Mouse (Mus musculus): ENCODE measurements around the gene Slc1a2. TPM values are rescaled to one million over a fixed set of nuclear protein-coding genes. Genes with fewer than 3 reads are reported as not detected.
A peak's percentile ranks its signal among the peaks of the same experiment; 100 is the strongest.

Gene Slc1a2
- polyA plus RNA-seq, 1 experiment = 1.6 TPM

- 78% methylated on average over 4 of the region's 4 CpGs for WGBS
- H3K27me3 ChIP-seq (replicated peaks; ENCODE audit: control insufficient read depth, insufficient read depth, low read length) = no peaks in the 10 kb centered on the region
- TF ChIP-seq POLR2A (IDR thresholded peaks at IDR 0.05; ENCODE audit: low read depth, low read length) (no peak), CTCF (conservative IDR thresholded peaks at IDR 0.05; ENCODE audit: insufficient read depth, insufficient read length, low read depth, low read length) (no peak)
- no peak overlapping the region for H3K27ac ChIP-seq (ENCODE audit: insufficient read depth, low read depth, low read length)
- H3K36me3 ChIP-seq (ENCODE audit: control insufficient read depth, insufficient read depth, low read length) = no peaks in the 10 kb centered on the region
- no peak overlapping the region for H3K4me3 ChIP-seq (ENCODE audit: insufficient read depth, low read depth, low read length)
- no peaks in the 10 kb centered on the region for H3K4me1 ChIP-seq (ENCODE audit: control insufficient read depth, insufficient read depth, low read length)
- no peak for DNase-seq
These were observed 116.2 kb downstream of the Slc1a2 start for GRCm38 (mm10) chr2:102774700-102775099.

GRCm38 (mm10) chr2:102775561-102775960 lies 117.1 kb downstream of the Slc1a2 start:
- Histone ChIP-seq H3K4me3 (ENCODE audit: insufficient read depth, low read depth, low read length) (no peak overlapping the region), H3K27ac (ENCODE audit: insufficient read depth, low read depth, low read length) (no peak overlapping the region), H3K36me3 (ENCODE audit: control insufficient read depth, insufficient read depth, low read length) (no peaks in the 10 kb centered on the region), H3K4me1 (ENCODE audit: control insufficient read depth, insufficient read depth, low read length) (no peaks in the 10 kb centered on the region), H3K27me3 (replicated peaks; ENCODE audit: control insufficient read depth, insufficient read depth, low read length) (no peaks in the 10 kb centered on the region)
- WGBS = 91% methylated on average over 1 of the region's 1 CpGs
- TF ChIP-seq POLR2A (IDR thresholded peaks at IDR 0.05; ENCODE audit: low read depth, low read length) (no peak), CTCF (conservative IDR thresholded peaks at IDR 0.05; ENCODE audit: insufficient read depth, insufficient read length, low read depth, low read length) (no peak)
- DNase-seq = no peak

- WGBS = 83% methylated on average over 3 of the region's 3 CpGs
- no peaks in the 10 kb centered on the region for H3K4me1 ChIP-seq (ENCODE audit: control insufficient read depth, insufficient read depth, low read length)
- H3K27me3 ChIP-seq (replicated peaks; ENCODE audit: control insufficient read depth, insufficient read depth, low read length) = no peaks in the 10 kb centered on the region
- H3K27ac ChIP-seq (ENCODE audit: insufficient read depth, low read depth, low read length) = no peak overlapping the region
- H3K36me3 ChIP-seq (ENCODE audit: control insufficient read depth, insufficient read depth, low read length) = no peaks in the 10 kb centered on the region
- DNase-seq = peak; percentile 4
- no peak for TF ChIP-seq CTCF (conservative IDR thresholded peaks at IDR 0.05; ENCODE audit: insufficient read depth, insufficient read length, low read depth, low read length)
- no peak overlapping the region for H3K4me3 ChIP-seq (ENCODE audit: insufficient read depth, low read depth, low read length)
These were observed 119.7 kb downstream of the Slc1a2 start for GRCm38 (mm10) chr2:102778208-102778607.

- DNase-seq = no peak
- Histone ChIP-seq H3K36me3 (ENCODE audit: control insufficient read depth, insufficient read depth, low read length) (no peaks in the 10 kb centered on the region), H3K27ac (ENCODE audit: insufficient read depth, low read depth, low read length) (no peak overlapping the region), H3K27me3 (replicated peaks; ENCODE audit: control insufficient read depth, insufficient read depth, low read length) (no peaks in the 10 kb centered on the region), H3K4me1 (ENCODE audit: control insufficient read depth, insufficient read depth, low read length) (no peaks in the 10 kb centered on the region), H3K4me3 (ENCODE audit: insufficient read depth, low read depth, low read length) (no peak overlapping the region)
- WGBS = 76% methylated on average over 7 of the region's 7 CpGs
- TF ChIP-seq CTCF (conservative IDR thresholded peaks at IDR 0.05; ENCODE audit: insufficient read depth, insufficient read length, low read depth, low read length) = no peak
- TF ChIP-seq POLR2A (IDR thresholded peaks at IDR 0.05; ENCODE audit: low read depth, low read length) = no peak
These were observed 124.3 kb downstream of the Slc1a2 start for GRCm38 (mm10) chr2:102782751-102783150.

- H3K27ac ChIP-seq (ENCODE audit: insufficient read depth, low read depth, low read length) = no peak overlapping the region
- DNase-seq = no peak
- no peak overlapping the region for H3K4me3 ChIP-seq (ENCODE audit: insufficient read depth, low read depth, low read length)
- TF ChIP-seq POLR2A (IDR thresholded peaks at IDR 0.05; ENCODE audit: low read depth, low read length) = no peak
- TF ChIP-seq CTCF (conservative IDR thresholded peaks at IDR 0.05; ENCODE audit: insufficient read depth, insufficient read length, low read depth, low read length) = no peak
- H3K27me3 ChIP-seq (replicated peaks; ENCODE audit: control insufficient read depth, insufficient read depth, low read length) = no peaks in the 10 kb centered on the region
- WGBS = 56% methylated on average over 4 of the region's 4 CpGs
- no peaks in the 10 kb centered on the region for H3K4me1 ChIP-seq (ENCODE audit: control insufficient read depth, insufficient read depth, low read length)
- H3K36me3 ChIP-seq (ENCODE audit: control insufficient read depth, insufficient read depth, low read length) = no peaks in the 10 kb centered on the region
These were observed 127.2 kb downstream of the Slc1a2 start for GRCm38 (mm10) chr2:102785696-102786095.

GRCm38 (mm10) chr2:102791641-102792040 lies 133.2 kb downstream of the Slc1a2 start:
- H3K36me3 ChIP-seq (ENCODE audit: control insufficient read depth, insufficient read depth, low read length) = no peaks in the 10 kb centered on the region
- H3K27me3 ChIP-seq (replicated peaks; ENCODE audit: control insufficient read depth, insufficient read depth, low read length) = no peaks in the 10 kb centered on the region
- no peak overlapping the region for H3K4me3 ChIP-seq (ENCODE audit: insufficient read depth, low read depth, low read length)
- no peak for TF ChIP-seq CTCF (conservative IDR thresholded peaks at IDR 0.05; ENCODE audit: insufficient read depth, insufficient read length, low read depth, low read length)
- TF ChIP-seq POLR2A (IDR thresholded peaks at IDR 0.05; ENCODE audit: low read depth, low read length) = no peak
- no peak overlapping the region for H3K27ac ChIP-seq (ENCODE audit: insufficient read depth, low read depth, low read length)
- H3K4me1 ChIP-seq (ENCODE audit: control insufficient read depth, insufficient read depth, low read length) = no peaks in the 10 kb centered on the region
- 57% methylated on average over 2 of the region's 2 CpGs for WGBS
- no peak for DNase-seq

GRCm38 (mm10) chr2:102792804-102793203 lies 134.3 kb downstream of the Slc1a2 start:
- DNase-seq = no peak
- no peak overlapping the region for H3K27ac ChIP-seq (ENCODE audit: insufficient read depth, low read depth, low read length)
- H3K36me3 ChIP-seq (ENCODE audit: control insufficient read depth, insufficient read depth, low read length) = no peaks in the 10 kb centered on the region
- H3K27me3 ChIP-seq (replicated peaks; ENCODE audit: control insufficient read depth, insufficient read depth, low read length) = no peaks in the 10 kb centered on the region
- H3K4me1 ChIP-seq (ENCODE audit: control insufficient read depth, insufficient read depth, low read length) = no peaks in the 10 kb centered on the region
- H3K4me3 ChIP-seq (ENCODE audit: insufficient read depth, low read depth, low read length) = no peak overlapping the region
- 81% methylated on average over 6 of the region's 6 CpGs for WGBS
- no peak for TF ChIP-seq POLR2A (IDR thresholded peaks at IDR 0.05; ENCODE audit: low read depth, low read length)
- TF ChIP-seq CTCF (conservative IDR thresholded peaks at IDR 0.05; ENCODE audit: insufficient read depth, insufficient read length, low read depth, low read length) = no peak

- no peak for DNase-seq
- 88% methylated on average over 3 of the region's 3 CpGs for WGBS
- Histone ChIP-seq H3K27ac (ENCODE audit: insufficient read depth, low read depth, low read length) (no peak overlapping the region), H3K36me3 (ENCODE audit: control insufficient read depth, insufficient read depth, low read length) (no peaks in the 10 kb centered on the region), H3K4me1 (ENCODE audit: control insufficient read depth, insufficient read depth, low read length) (no peaks in the 10 kb centered on the region), H3K27me3 (replicated peaks; ENCODE audit: control insufficient read depth, insufficient read depth, low read length) (no peaks in the 10 kb centered on the region), H3K4me3 (ENCODE audit: insufficient read depth, low read depth, low read length) (no peak overlapping the region)
- TF ChIP-seq CTCF (conservative IDR thresholded peaks at IDR 0.05; ENCODE audit: insufficient read depth, insufficient read length, low read depth, low read length) (no peak), POLR2A (IDR thresholded peaks at IDR 0.05; ENCODE audit: low read depth, low read length) (no peak)
These were observed 136.6 kb downstream of the Slc1a2 start for GRCm38 (mm10) chr2:102795034-102795433.
